Mouse (Mus musculus) olfactory bulb, adult 2 months (tissue): ENCODE measurements at regions not wholly inside any gene's neighbourhood (a gene's known extent, or its start where the extent isn't known, plus 50 kb on each side); places are given as distances from the start of the nearest gene placed in this dataset.
"Not testable (repeated sequence)": the region's sequence is repeated elsewhere in the genome, so short reads cannot be mapped to it uniquely, and the experiment has no call there.

ENCODE experiments used
- H3K27ac ChIP-seq: fragments of 200-500 bp; 2 replicates; pipeline ENCODE4 v1.5.1; 2012; ENCODE audit warnings: low read depth, low read length; ENCODE audit not compliant: insufficient read depth
- H3K4me1 ChIP-seq: fragments of 200-500 bp; 2 replicates; pipeline ENCODE4 v1.6.1; 2012; ENCODE audit warnings: low read length; ENCODE audit not compliant: control insufficient read depth, insufficient read depth
- H3K4me3 ChIP-seq: fragments of 200-500 bp; 2 replicates; pipeline ENCODE4 v1.5.1; 2012; ENCODE audit warnings: mild to moderate bottlenecking, low read depth, low read length, moderate library complexity; ENCODE audit not compliant: insufficient read depth
- CTCF ChIP-seq: fragments of 200-500 bp; IDR thresholded peaks from 2 replicates; pipeline ENCODE4 v1.5.1; 2012; ENCODE audit warnings: low read depth, mild to moderate bottlenecking, low read length, moderate library complexity; ENCODE audit not compliant: insufficient read depth
- POLR2A ChIP-seq: fragments of 200-500 bp; IDR thresholded peaks from 2 replicates; pipeline ENCODE4 v1.6.1; 2012; ENCODE audit warnings: mild to moderate bottlenecking, low read depth, low read length, moderate library complexity; ENCODE audit not compliant: insufficient read depth
- WGBS: fragments of 180-500 bp; shearing (Covaris S2); methylation state at CpG from one replicate; pipeline ENCODE4 v1.1.7; 2018; 5-methylcytosine and 5-hydroxymethylcytosine counted together

- TF ChIP-seq CTCF: no peak
- TF ChIP-seq POLR2A: no peak
- Histone ChIP-seq H3K27ac (no peak overlapping the region), H3K4me1 (peaks cover 13% of the 10 kb centered on the region), H3K4me3 (no peak overlapping the region)
- 89% methylated on average over 3 of the region's 3 CpGs for WGBS
These were observed 50.7 kb upstream of the Wdr26 start for GRCm38 (mm10) chr1:181262496-181262895.

GRCm38 (mm10) chr1:181263216-181263615, 51.4 kb upstream of the Wdr26 start:
- no peak overlapping the region for H3K27ac ChIP-seq
- H3K4me3 ChIP-seq: no peak overlapping the region
- no peak for TF ChIP-seq CTCF
- no peak for TF ChIP-seq POLR2A
- H3K4me1 ChIP-seq: peaks cover 12% of the 10 kb centered on the region
- 97% methylated on average over 10 of the region's 10 CpGs for WGBS

GRCm38 (mm10) chr1:181270469-181270868, 58.7 kb upstream of the Wdr26 start:
- 98% methylated on average over 12 of the region's 15 CpGs for WGBS
- not testable (repeated sequence) for H3K4me3 ChIP-seq, H3K4me1 ChIP-seq, H3K27ac ChIP-seq

GRCm38 (mm10) chr1:181271164-181271563, 59.4 kb upstream of the Wdr26 start:
- WGBS: 90% methylated on average over 5 of the region's 5 CpGs
- 0 out of 2 replicates have a peak, but pooled peaks cover 3% of the 10 kb centered on the region for H3K4me1 ChIP-seq
- H3K27ac ChIP-seq: no peak overlapping the region
- TF ChIP-seq CTCF: no peak
- no peak for TF ChIP-seq POLR2A
- H3K4me3 ChIP-seq: no peak overlapping the region

GRCm38 (mm10) chr1:181271821-181272220, 60.0 kb upstream of the Wdr26 start:
- 90% methylated on average over 6 of the region's 6 CpGs for WGBS
- H3K27ac ChIP-seq: no peak overlapping the region
- TF ChIP-seq CTCF (no peak), POLR2A (no peak)
- H3K4me1 ChIP-seq: 0 out of 2 replicates have a peak, but pooled peaks cover 3% of the 10 kb centered on the region
- no peak overlapping the region for H3K4me3 ChIP-seq

- TF ChIP-seq CTCF (peak; percentile 79), POLR2A (no peak)
- 6% methylated on average over 18 of the region's 20 CpGs for WGBS
- no peak overlapping the region for H3K27ac ChIP-seq
- no peak overlapping the region for H3K4me3 ChIP-seq
- H3K4me1 ChIP-seq: 0 out of 2 replicates have a peak, but pooled peaks cover 3% of the 10 kb centered on the region
These were observed 61.0 kb upstream of the Wdr26 start for GRCm38 (mm10) chr1:181272622-181273296.

GRCm38 (mm10) chr1:181273540-181274204, 61.9 kb upstream of the Wdr26 start:
- H3K27ac ChIP-seq: no peak overlapping the region
- H3K4me1 ChIP-seq: 0 out of 2 replicates have a peak, but pooled peaks cover 3% of the 10 kb centered on the region
- no peak overlapping the region for H3K4me3 ChIP-seq
- WGBS: 27% methylated on average over 10 of the region's 10 CpGs
- TF ChIP-seq POLR2A: no peak
- TF ChIP-seq CTCF: no peak

- TF ChIP-seq CTCF: no peak
- TF ChIP-seq POLR2A: no peak
- H3K4me3 ChIP-seq: no peak overlapping the region
- peaks cover 17% of the 10 kb centered on the region for H3K4me1 ChIP-seq
- no peak overlapping the region for H3K27ac ChIP-seq
- WGBS: 92% methylated on average over 5 of the region's 5 CpGs
These were observed 69.0 kb upstream of the Wdr26 start for GRCm38 (mm10) chr1:181280826-181281225.

GRCm38 (mm10) chr1:181282986-181283385, 69.4 kb upstream of the Cnih3 start:
- WGBS: 98% methylated on average over 8 of the region's 8 CpGs

GRCm38 (mm10) chr1:181283539-181283938, 68.9 kb upstream of the Cnih3 start:
- H3K4me1 ChIP-seq: peaks cover 17% of the 10 kb centered on the region
- not testable (repeated sequence) for H3K4me3 ChIP-seq, H3K27ac ChIP-seq
- 90% methylated on average over 8 of the region's 8 CpGs for WGBS

More at GRCm38 (mm10) chr1:181282986-181283385, 69.4 kb upstream of the Cnih3 start:
- H3K4me3 ChIP-seq, H3K27ac ChIP-seq: not testable (repeated sequence)
- peaks cover 17% of the 10 kb centered on the region for H3K4me1 ChIP-seq
